Mouse (Mus musculus) liver, adult 2 months (tissue): ENCODE results near the gene Ube2n.

Source experiments
- CTCF ChIP-seq: fragments of 200-500 bp; IDR thresholded peaks from 2 replicates; pipeline ENCODE4 v1.5.1; 2011; ENCODE audit warnings: low read depth, low read length, control low read depth
- POLR2A ChIP-seq: fragments of 200-500 bp; IDR thresholded peaks from 2 replicates; pipeline ENCODE4 v1.6.1; 2011; ENCODE audit warnings: low read length, control low read depth; ENCODE audit not compliant: insufficient read depth; ENCODE audit errors: extremely low read depth

DNA sequence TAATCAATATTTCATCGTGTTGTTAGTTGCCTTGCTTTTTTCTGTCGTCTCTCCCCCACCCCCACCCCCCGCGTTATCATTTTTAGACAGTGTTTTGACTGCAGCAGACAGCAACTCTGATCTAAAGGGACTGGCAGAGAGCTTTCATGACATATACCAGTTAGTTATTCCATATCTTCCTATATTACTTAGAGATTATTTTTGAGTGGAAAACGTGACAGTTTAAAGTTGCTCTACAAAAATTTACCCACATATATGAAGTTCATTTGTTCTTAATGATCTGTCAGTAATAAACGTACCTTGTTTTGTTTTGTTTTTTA, 21.2 kb downstream of the Ube2n start:
- TF ChIP-seq CTCF (no peak), POLR2A (no peak)
